Mouse (Mus musculus) monocyte, adult 2 months (primary cell): Measurements from ENCODE around the gene Frmd4b.

Experiments used
- DNase-seq, 2 experiments: peaks; one replicate each; pipeline ENCODE4 v3.0.0; 2022; ENCODE audit warnings: low spot score in 2 of 2, low read depth in 1 of 2

Gene Frmd4b

GRCm38 (mm10) chr6:97478981-97479860, 138.1 kb downstream of the Frmd4b start:
- DNase-seq = peak in 1 of 2 experiments; percentile 25

- no peak for DNase-seq
Observed at GRCm38 (mm10) chr6:97473672-97474071, 143.7 kb downstream of the Frmd4b start.

- no peak for DNase-seq
Observed at GRCm38 (mm10) chr6:97472873-97473550, 144.3 kb downstream of the Frmd4b start.

- peak in 1 of 2 experiments; percentile 29 for DNase-seq
Observed at GRCm38 (mm10) chr6:97463898-97464524, 153.3 kb downstream of the Frmd4b start.

GRCm38 (mm10) chr6:97462421-97462820, 154.9 kb downstream of the Frmd4b start:
- DNase-seq = no peak

- DNase-seq = no peak
Observed at GRCm38 (mm10) chr6:97459112-97459511, 158.2 kb downstream of the Frmd4b start.

GRCm38 (mm10) chr6:97458358-97458757, 159.0 kb downstream of the Frmd4b start:
- no peak for DNase-seq

GRCm38 (mm10) chr6:97457954-97458353, 159.4 kb downstream of the Frmd4b start:
- DNase-seq = no peak

- no peak for DNase-seq
Observed at GRCm38 (mm10) chr6:97457210-97457609, 160.1 kb downstream of the Frmd4b start.

GRCm38 (mm10) chr6:97452223-97452622, 165.1 kb downstream of the Frmd4b start:
- DNase-seq = no peak

GRCm38 (mm10) chr6:97449806-97450205, 167.5 kb downstream of the Frmd4b start:
- no peak for DNase-seq

- DNase-seq = no peak
Observed at GRCm38 (mm10) chr6:97447020-97447419, 170.3 kb downstream of the Frmd4b start.

- DNase-seq = no peak
Observed at GRCm38 (mm10) chr6:97444145-97444544, 173.2 kb downstream of the Frmd4b start.

GRCm38 (mm10) chr6:97443522-97443921, 173.8 kb downstream of the Frmd4b start:
- DNase-seq = no peak

GRCm38 (mm10) chr6:97441357-97441756, 176.0 kb downstream of the Frmd4b start:
- peak in 1 of 2 experiments; percentile 42 for DNase-seq

GRCm38 (mm10) chr6:97438918-97439645, 178.3 kb downstream of the Frmd4b start:
- no peak for DNase-seq

- no peak for DNase-seq
Observed at GRCm38 (mm10) chr6:97434753-97435152, 182.6 kb downstream of the Frmd4b start.

GRCm38 (mm10) chr6:97431309-97432004, 185.9 kb downstream of the Frmd4b start:
- DNase-seq = peak; percentile 23 to 56

GRCm38 (mm10) chr6:97430519-97430918, 186.8 kb downstream of the Frmd4b start:
- DNase-seq = no peak

- no peak for DNase-seq
Observed at GRCm38 (mm10) chr6:97429688-97430343, 187.5 kb downstream of the Frmd4b start.
